Comparison of ENCODE assay signal across 19 mouse cellular contexts in genomic region chr1:66865633-66866032, GRCm38 (mm10). TPM values are rescaled to one million over a fixed set of nuclear protein-coding genes. Genes with fewer than 3 reads are reported as not detected.
DNase-seq lines count a peak whose midpoint lies in the region; ATAC-seq lines count a peak whose summit lies in the region.
"Had no signal": no experiment of that assay in that cellular context is flagged by ENCODE, and none has a peak within 500 bp of the region (broad histone marks: within the 10 kb centered on the region; RNA-seq: fewer than 3 reads in every experiment).

No protein-coding gene starts in this region.

- 36% methylated on average over 4 of the region's 4 CpGs for WGBS in heart, embryonic 14.5 days
- 78% methylated on average over 4 of the region's 4 CpGs for WGBS in intestine, embryonic 16.5 days
- WGBS in intestine, embryonic 15.5 days = 79% methylated on average over 4 of the region's 4 CpGs
- WGBS in forebrain, embryonic 16.5 days = 84% methylated on average over 4 of the region's 4 CpGs

- H3K27me3 ChIP-seq in heart, embryonic 14.5 days (ENCODE audit: control insufficient read depth, insufficient read depth, low read length) = no peaks in the 10 kb centered on the region
- no peaks in the 10 kb centered on the region for H3K27me3 ChIP-seq in intestine, embryonic 16.5 days (replicated peaks; ENCODE audit: control insufficient read depth, insufficient read depth, low read length)
- H3K27me3 ChIP-seq in intestine, embryonic 15.5 days (replicated peaks) = no peaks in the 10 kb centered on the region
- H3K27me3 ChIP-seq in forebrain, embryonic 16.5 days (replicated peaks; ENCODE audit: control insufficient read depth, insufficient read depth, low read length) = no peaks in the 10 kb centered on the region
- H3K27me3 ChIP-seq: embryonic facial prominence, embryonic 13.5 days; forebrain, embryonic 12.5 days had no signal

- ATAC-seq in heart, embryonic 14.5 days (ENCODE audit: insufficient number of reproducible peaks, insufficient read depth, low FRiP score, low read depth) = no peak
- ATAC-seq in intestine, embryonic 16.5 days = no peak
- no peak for ATAC-seq in intestine, embryonic 15.5 days
- no peak for ATAC-seq in forebrain, embryonic 16.5 days
- ATAC-seq: intestine, postnatal 0 days had no signal

- no peaks in the 10 kb centered on the region for H3K36me3 ChIP-seq in heart, embryonic 14.5 days (ENCODE audit: control insufficient read depth, insufficient read depth, low read length)
- H3K36me3 ChIP-seq in intestine, embryonic 16.5 days (ENCODE audit: control insufficient read depth, insufficient read depth, low read length) = no peaks in the 10 kb centered on the region
- H3K36me3 ChIP-seq in intestine, embryonic 15.5 days = no peaks in the 10 kb centered on the region; the same call in 1 of the 2 replicates
- H3K36me3 ChIP-seq in forebrain, embryonic 16.5 days (ENCODE audit: control insufficient read depth, insufficient read depth) = no peaks in the 10 kb centered on the region
- H3K36me3 ChIP-seq: embryonic facial prominence, embryonic 13.5 days; forebrain, embryonic 12.5 days; G1E; hindbrain, embryonic 10.5 days had no signal

- no peak overlapping the region for H3K9ac ChIP-seq in heart, embryonic 14.5 days (ENCODE audit: low read length)
- no peak overlapping the region for H3K9ac ChIP-seq in intestine, embryonic 16.5 days (ENCODE audit: low read depth, low read length)
- no peak overlapping the region for H3K9ac ChIP-seq in intestine, embryonic 15.5 days
- no peak overlapping the region for H3K9ac ChIP-seq in forebrain, embryonic 16.5 days (replicated peaks; ENCODE audit: low read depth, low read length)
- H3K9ac ChIP-seq: embryonic facial prominence, embryonic 13.5 days; forebrain, embryonic 12.5 days; hindbrain, embryonic 14.5 days had no signal

- peak; percentile 13 for DNase-seq in heart, adult 8-10 months (ENCODE audit: low spot score)
- no peak for DNase-seq in heart, adult 18-20 months
- DNase-seq in heart, adult 11 months = no peak
- DNase-seq: adrenal gland, postnatal 14 days; cerebellum, adult 18-20 months; cerebellum, adult 9-11 months; cerebellum, postnatal 36 days; kidney, adult 8-10 months; kidney, postnatal 25 days had no signal

- peak overlapping the region; percentile 81; a peak in 3 of 4 replicates for H3K27ac ChIP-seq in heart, embryonic 14.5 days (replicated peaks in 1 of 2; ENCODE audit: control insufficient read depth in 1 of 2, insufficient read depth in 1 of 2, low read depth in 2 of 2, low read length in 2 of 2)
- H3K27ac ChIP-seq in intestine, embryonic 16.5 days (ENCODE audit: low read length) = peak overlapping the region; percentile 1; the same call in 1 of the 2 replicates
- no peak overlapping the region for H3K27ac ChIP-seq in intestine, embryonic 15.5 days
- H3K27ac ChIP-seq in forebrain, embryonic 16.5 days (ENCODE audit: low read length) = no peak overlapping the region
- H3K27ac ChIP-seq: embryonic facial prominence, embryonic 13.5 days; forebrain, embryonic 12.5 days; hindbrain, embryonic 10.5 days; hindbrain, embryonic 14.5 days had no signal

- H3K9me3 ChIP-seq in heart, embryonic 14.5 days (ENCODE audit: control insufficient read depth, low read length) = no peaks in the 10 kb centered on the region
- H3K9me3 ChIP-seq in intestine, embryonic 16.5 days (ENCODE audit: control insufficient read depth, low read length) = no peaks in the 10 kb centered on the region
- no peaks in the 10 kb centered on the region for H3K9me3 ChIP-seq in intestine, embryonic 15.5 days
- H3K9me3 ChIP-seq in forebrain, embryonic 16.5 days (ENCODE audit: control insufficient read depth, low read length) = no peaks in the 10 kb centered on the region
- H3K9me3 ChIP-seq: embryonic facial prominence, embryonic 13.5 days; forebrain, embryonic 12.5 days; G1E; hindbrain, embryonic 10.5 days had no signal

- peaks cover 4 to 30% of the 10 kb centered on the region in 2 experiments for H3K4me1 ChIP-seq in heart, embryonic 14.5 days (ENCODE audit: control insufficient read depth in 2 of 2, insufficient read depth in 2 of 2, low read length in 2 of 2)
- peaks cover 16% of the 10 kb centered on the region for H3K4me1 ChIP-seq in intestine, embryonic 16.5 days (ENCODE audit: control insufficient read depth, insufficient read depth, low read length)
- peaks cover 5% of the 10 kb centered on the region; the same call in 1 of the 2 replicates for H3K4me1 ChIP-seq in intestine, embryonic 15.5 days (replicated peaks)
- peaks cover 7% of the 10 kb centered on the region for H3K4me1 ChIP-seq in forebrain, embryonic 16.5 days (replicated peaks; ENCODE audit: control insufficient read depth, insufficient read depth, low read length)

- peak overlapping the region; percentile 39; the same call in 1 of the 2 replicates for H3K4me2 ChIP-seq in heart, embryonic 14.5 days (ENCODE audit: low read length)
- no peak overlapping the region for H3K4me2 ChIP-seq in intestine, embryonic 16.5 days (ENCODE audit: low read depth, low read length)
- H3K4me2 ChIP-seq in intestine, embryonic 15.5 days (replicated peaks) = no peak overlapping the region
- no peak overlapping the region for H3K4me2 ChIP-seq in forebrain, embryonic 16.5 days (ENCODE audit: low read length)
- H3K4me2 ChIP-seq: embryonic facial prominence, embryonic 13.5 days; forebrain, embryonic 12.5 days; hindbrain, embryonic 14.5 days had no signal

- no peak overlapping the region for H3K4me3 ChIP-seq in heart, embryonic 14.5 days (ENCODE audit: control insufficient read depth in 1 of 2, insufficient read depth in 1 of 2, low read depth in 1 of 2, low read length in 2 of 2)
- H3K4me3 ChIP-seq in intestine, embryonic 16.5 days (ENCODE audit: low read length) = no peak overlapping the region
- no peak overlapping the region for H3K4me3 ChIP-seq in intestine, embryonic 15.5 days (replicated peaks)
- H3K4me3 ChIP-seq in forebrain, embryonic 16.5 days (replicated peaks; ENCODE audit: low read length) = no peak overlapping the region
- H3K4me3 ChIP-seq: embryonic facial prominence, embryonic 13.5 days; forebrain, embryonic 12.5 days; hindbrain, embryonic 10.5 days had no signal

RNA-seq across cellular contexts. Expression of gene Acadl, which starts 2.6 kb away (rescaled TPM):
- 1,000 to 10,000 TPM; 1,104 to 1,310 (median 1,185) TPM for total RNA-seq in heart, adult 8-10 months (2022)
- 1,000 to 10,000 TPM; 1,136 to 1,209 TPM for total RNA-seq in heart, adult 18-20 months (2021)
- polyA plus RNA-seq in heart, embryonic 14.5 days (2014; fragmentation: Nextera tagmentation; extraction: Ambion mirVana) = 720 and 759 TPM in 2 replicates
- 309 and 355 TPM in 2 replicates for polyA plus RNA-seq in intestine, embryonic 16.5 days (2015; fragmentation: Nextera tagmentation; extraction: Ambion mirVana)
- 227 and 229 TPM in 2 replicates for polyA plus RNA-seq in intestine, embryonic 15.5 days (2015; fragmentation: Nextera tagmentation; extraction: Ambion mirVana)
- 33.0 and 38.8 TPM in 2 replicates for polyA plus RNA-seq in forebrain, embryonic 16.5 days (2015; fragmentation: Nextera tagmentation; extraction: Ambion mirVana)

RNA-seq across cellular contexts. Expression of gene Kansl1l, which starts 48.3 kb away (rescaled TPM):
- total RNA-seq in heart, adult 8-10 months (2022) = 10 to 100 TPM; 22.2 to 24.7 (median 24.2) TPM
- 10 to 100 TPM; 21.7 to 23.6 TPM for total RNA-seq in heart, adult 18-20 months (2021)
- polyA plus RNA-seq in heart, embryonic 14.5 days (2014; fragmentation: Nextera tagmentation; extraction: Ambion mirVana) = 10.5 and 13.8 TPM in 2 replicates
- 8.8 and 9.7 TPM in 2 replicates for polyA plus RNA-seq in intestine, embryonic 16.5 days (2015; fragmentation: Nextera tagmentation; extraction: Ambion mirVana)
- 12.0 and 12.1 TPM in 2 replicates for polyA plus RNA-seq in intestine, embryonic 15.5 days (2015; fragmentation: Nextera tagmentation; extraction: Ambion mirVana)
- polyA plus RNA-seq in forebrain, embryonic 16.5 days (2015; fragmentation: Nextera tagmentation; extraction: Ambion mirVana) = 15.0 and 15.5 TPM in 2 replicates

Comparison
In these comparisons a context has a peak if more than half of its experiments do, and no peak if none do; other contexts are left out.
1. H3K27ac ChIP-seq: peak in heart, embryonic 14.5 days (2 of 2) and intestine, embryonic 16.5 days (single experiment); none in intestine, embryonic 15.5 days (single experiment) and forebrain, embryonic 16.5 days (single experiment).